Mouse (Mus musculus): ENCODE measurements around the gene Ubash3b. TPM values are rescaled to one million over a fixed set of nuclear protein-coding genes. Genes with fewer than 3 reads are reported as not detected.

The Ubash3b gene
- polyA plus RNA-seq (2015; fragmentation: Nextera tagmentation; extraction: Ambion mirVana), result 4.9 and 5.2 TPM in 2 replicates

DNA sequence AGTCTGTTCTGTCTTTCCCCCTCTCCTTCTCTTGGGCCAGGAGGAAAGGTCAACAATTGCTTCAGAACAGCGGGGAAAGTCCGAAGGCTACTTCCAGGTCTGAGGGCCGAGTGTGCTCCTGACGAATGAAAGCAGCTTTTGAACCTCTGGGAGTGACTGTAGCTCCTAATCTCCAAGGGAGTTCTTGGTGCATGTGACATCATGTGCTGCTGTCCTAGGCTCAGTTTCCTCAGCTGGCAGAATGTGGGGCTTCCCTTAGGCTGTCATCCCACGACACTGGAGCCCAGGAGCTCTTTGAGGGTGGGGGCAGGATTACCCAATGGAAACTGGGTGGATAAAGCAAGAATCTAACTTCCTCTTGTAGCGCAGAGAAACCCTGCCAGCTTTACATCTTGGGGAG lies at the start of gene Ubash3b:
Gene Ubash3b, minus strand, starts transcription at position 285 of the 400 bp plus-strand sequence.
- no peak within 1 kb of the TSS for H3K27ac ChIP-seq (ENCODE audit: low read length)
- no peak within 1 kb of the TSS for H3K9ac ChIP-seq (ENCODE audit: low read length)
- H3K4me2 ChIP-seq (ENCODE audit: low read depth, low read length), result no peak within 1 kb of the TSS
- H3K4me3 ChIP-seq (ENCODE audit: low read length), result no peak within 1 kb of the TSS
- WGBS, result 60% methylated on average over 6 of the region's 6 CpGs
- no peaks in the 10 kb centered on the region; the same call in 1 of the 2 replicates for H3K27me3 ChIP-seq (ENCODE audit: control insufficient read depth, insufficient read depth, low read depth, low read length)
- no peaks in the 10 kb centered on the region for H3K9me3 ChIP-seq (ENCODE audit: control insufficient read depth, low read length)
- no peak for ATAC-seq (ENCODE audit: low read depth)
- no peaks in the 10 kb centered on the region for H3K36me3 ChIP-seq (ENCODE audit: control insufficient read depth, insufficient read depth, low read length)
- H3K4me1 ChIP-seq (replicated peaks; ENCODE audit: control insufficient read depth, insufficient read depth, low read length), result peaks cover 6% of the 10 kb centered on the region; the same call in 1 of the 2 replicates

GRCm38 (mm10) chr9:41207130-41208104 lies 45.9 kb upstream of the Ubash3b start:
- Histone ChIP-seq H3K9ac (ENCODE audit: low read length) (peak overlapping the region; percentile 52), H3K27me3 (ENCODE audit: control insufficient read depth, insufficient read depth, low read depth, low read length) (no peaks in the 10 kb centered on the region)
- WGBS, result 6% methylated on average over 28 of the region's 28 CpGs

GRCm38 (mm10) chr9:41206717-41207116 lies 45.2 kb upstream of the Ubash3b start:
- H3K9ac ChIP-seq (ENCODE audit: low read length), result no peak overlapping the region
- no peaks in the 10 kb centered on the region for H3K27me3 ChIP-seq (ENCODE audit: control insufficient read depth, insufficient read depth, low read depth, low read length)
- no peaks in the 10 kb centered on the region for H3K36me3 ChIP-seq (ENCODE audit: control insufficient read depth, insufficient read depth, low read length)
- no peaks in the 10 kb centered on the region for H3K4me1 ChIP-seq (replicated peaks; ENCODE audit: control insufficient read depth, insufficient read depth, low read length)
- H3K27ac ChIP-seq (ENCODE audit: low read length), result no peak overlapping the region
- no peak overlapping the region for H3K4me2 ChIP-seq (ENCODE audit: low read depth, low read length)
- no peak for ATAC-seq (ENCODE audit: low read depth)
- no peak overlapping the region for H3K4me3 ChIP-seq (ENCODE audit: low read length)
- no peaks in the 10 kb centered on the region for H3K9me3 ChIP-seq (ENCODE audit: control insufficient read depth, low read length)
- 80% methylated on average over 12 of the region's 12 CpGs for WGBS

More at GRCm38 (mm10) chr9:41207130-41208104, 45.9 kb upstream of the Ubash3b start:
- Histone ChIP-seq H3K4me2 (ENCODE audit: low read depth, low read length) (peak overlapping the region; percentile 57), H3K4me3 (ENCODE audit: low read length) (peak overlapping the region; percentile 46), H3K9me3 (ENCODE audit: control insufficient read depth, low read length) (no peaks in the 10 kb centered on the region), H3K4me1 (replicated peaks; ENCODE audit: control insufficient read depth, insufficient read depth, low read length) (peaks cover 5% of the 10 kb centered on the region; the same call in 1 of the 2 replicates), H3K27ac (ENCODE audit: low read length) (peak overlapping the region; percentile 92), H3K36me3 (ENCODE audit: control insufficient read depth, insufficient read depth, low read length) (no peaks in the 10 kb centered on the region)
- ATAC-seq (ENCODE audit: low read depth), result peak; percentile 98

DNA sequence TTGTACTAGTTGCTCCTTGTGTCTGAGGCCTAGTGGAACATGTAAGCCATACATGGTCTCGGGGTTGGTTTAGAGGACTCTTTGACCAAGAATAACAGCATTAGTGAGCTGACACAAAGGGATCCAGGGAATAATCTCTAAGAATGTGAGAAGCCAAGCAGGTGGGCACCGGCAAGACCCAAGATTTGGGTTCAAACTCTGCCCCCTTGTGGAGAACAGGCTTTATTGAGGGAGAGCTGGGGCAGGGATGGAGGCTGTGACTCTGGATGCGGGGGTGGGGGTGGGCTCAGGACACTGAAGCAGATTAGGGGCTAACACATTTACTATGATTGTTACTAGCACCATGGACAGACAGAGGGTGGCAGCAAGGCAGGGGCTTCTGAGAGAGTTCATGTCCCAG lies 43.8 kb upstream of the Ubash3b start:
- WGBS, result 61% methylated on average over 3 of the region's 3 CpGs
- no peak for ATAC-seq (ENCODE audit: low read depth)
- no peaks in the 10 kb centered on the region for H3K36me3 ChIP-seq (ENCODE audit: control insufficient read depth, insufficient read depth, low read length)
- no peak overlapping the region for H3K4me2 ChIP-seq (ENCODE audit: low read depth, low read length)
- no peaks in the 10 kb centered on the region for H3K4me1 ChIP-seq (replicated peaks; ENCODE audit: control insufficient read depth, insufficient read depth, low read length)
- no peaks in the 10 kb centered on the region for H3K9me3 ChIP-seq (ENCODE audit: control insufficient read depth, low read length)
- no peak overlapping the region for H3K27ac ChIP-seq (ENCODE audit: low read length)
- H3K9ac ChIP-seq (ENCODE audit: low read length), result no peak overlapping the region
- H3K4me3 ChIP-seq (ENCODE audit: low read length), result no peak overlapping the region
- no peaks in the 10 kb centered on the region for H3K27me3 ChIP-seq (ENCODE audit: control insufficient read depth, insufficient read depth, low read depth, low read length)

DNA sequence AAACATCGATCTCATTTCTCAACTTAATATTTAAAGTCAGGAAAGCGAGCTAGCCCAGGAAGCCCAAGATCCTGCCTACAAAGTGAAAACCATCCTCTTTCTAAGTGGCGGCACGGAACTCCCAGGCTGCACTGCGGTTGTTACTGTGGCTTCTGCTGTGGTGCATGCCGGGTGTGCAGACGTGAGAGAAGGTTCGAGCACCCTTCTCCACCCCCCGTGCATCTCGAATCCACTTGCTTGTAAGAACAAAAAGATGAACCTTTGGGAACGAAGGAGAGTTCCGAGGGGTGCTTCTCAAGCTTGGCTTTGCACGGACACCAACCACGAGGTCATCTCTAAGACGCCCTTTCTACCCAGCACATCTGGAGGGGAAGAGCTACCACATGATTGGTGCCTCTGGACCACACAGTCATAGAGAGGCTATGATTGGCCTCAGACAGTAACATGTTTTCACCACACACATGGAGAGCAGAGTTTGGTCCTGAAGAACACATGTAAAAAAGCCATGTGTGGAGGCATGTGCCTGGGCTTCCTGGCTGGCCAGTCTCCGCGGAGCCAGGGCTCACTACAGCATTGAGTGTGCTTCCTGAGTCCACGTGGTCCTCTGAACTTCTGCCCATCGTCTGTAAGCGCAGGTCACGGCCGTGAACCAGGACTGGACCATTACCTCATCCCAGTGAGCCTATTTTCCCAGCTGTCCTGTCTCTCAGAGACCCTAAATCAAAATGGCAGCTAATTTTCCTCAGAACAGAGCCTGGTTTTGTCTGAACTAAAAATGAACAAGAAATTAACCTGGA lies 38.2 kb upstream of the Ubash3b start:
- no peaks in the 10 kb centered on the region for H3K4me1 ChIP-seq (replicated peaks; ENCODE audit: control insufficient read depth, insufficient read depth, low read length)
- H3K27me3 ChIP-seq (ENCODE audit: control insufficient read depth, insufficient read depth, low read depth, low read length), result no peaks in the 10 kb centered on the region
- no peaks in the 10 kb centered on the region for H3K36me3 ChIP-seq (ENCODE audit: control insufficient read depth, insufficient read depth, low read length)
- no peak overlapping the region for H3K4me2 ChIP-seq (ENCODE audit: low read depth, low read length)
- no peak for ATAC-seq (ENCODE audit: low read depth)
- no peak overlapping the region for H3K4me3 ChIP-seq (ENCODE audit: low read length)
- no peak overlapping the region for H3K27ac ChIP-seq (ENCODE audit: low read length)
- 76% methylated on average over 22 of the region's 22 CpGs for WGBS
- no peaks in the 10 kb centered on the region for H3K9me3 ChIP-seq (ENCODE audit: control insufficient read depth, low read length)
- no peak overlapping the region for H3K9ac ChIP-seq (ENCODE audit: low read length)

- no peaks in the 10 kb centered on the region for H3K36me3 ChIP-seq (ENCODE audit: control insufficient read depth, insufficient read depth, low read length)
- no peaks in the 10 kb centered on the region for H3K27me3 ChIP-seq (ENCODE audit: control insufficient read depth, insufficient read depth, low read depth, low read length)
- no peaks in the 10 kb centered on the region for H3K9me3 ChIP-seq (ENCODE audit: control insufficient read depth, low read length)
- 68% methylated on average over 12 of the region's 12 CpGs for WGBS
- H3K4me3 ChIP-seq (ENCODE audit: low read length), result no peak overlapping the region
- no peak overlapping the region for H3K27ac ChIP-seq (ENCODE audit: low read length)
- ATAC-seq (ENCODE audit: low read depth), result no peak
- no peak overlapping the region for H3K4me2 ChIP-seq (ENCODE audit: low read depth, low read length)
- no peak overlapping the region for H3K9ac ChIP-seq (ENCODE audit: low read length)
- no peaks in the 10 kb centered on the region for H3K4me1 ChIP-seq (replicated peaks; ENCODE audit: control insufficient read depth, insufficient read depth, low read length)
These were observed 37.2 kb upstream of the Ubash3b start for GRCm38 (mm10) chr9:41198501-41199265.

- Histone ChIP-seq H3K36me3 (ENCODE audit: control insufficient read depth, insufficient read depth, low read length) (no peaks in the 10 kb centered on the region), H3K4me2 (ENCODE audit: low read depth, low read length) (no peak overlapping the region), H3K4me1 (replicated peaks; ENCODE audit: control insufficient read depth, insufficient read depth, low read length) (no peaks in the 10 kb centered on the region), H3K27ac (ENCODE audit: low read length) (no peak overlapping the region), H3K27me3 (ENCODE audit: control insufficient read depth, insufficient read depth, low read depth, low read length) (no peaks in the 10 kb centered on the region), H3K9me3 (ENCODE audit: control insufficient read depth, low read length) (no peaks in the 10 kb centered on the region), H3K4me3 (ENCODE audit: low read length) (no peak overlapping the region), H3K9ac (ENCODE audit: low read length) (no peak overlapping the region)
- 74% methylated on average over 10 of the region's 10 CpGs for WGBS
- no peak for ATAC-seq (ENCODE audit: low read depth)
These were observed 34.3 kb upstream of the Ubash3b start for GRCm38 (mm10) chr9:41195742-41196311.

DNA sequence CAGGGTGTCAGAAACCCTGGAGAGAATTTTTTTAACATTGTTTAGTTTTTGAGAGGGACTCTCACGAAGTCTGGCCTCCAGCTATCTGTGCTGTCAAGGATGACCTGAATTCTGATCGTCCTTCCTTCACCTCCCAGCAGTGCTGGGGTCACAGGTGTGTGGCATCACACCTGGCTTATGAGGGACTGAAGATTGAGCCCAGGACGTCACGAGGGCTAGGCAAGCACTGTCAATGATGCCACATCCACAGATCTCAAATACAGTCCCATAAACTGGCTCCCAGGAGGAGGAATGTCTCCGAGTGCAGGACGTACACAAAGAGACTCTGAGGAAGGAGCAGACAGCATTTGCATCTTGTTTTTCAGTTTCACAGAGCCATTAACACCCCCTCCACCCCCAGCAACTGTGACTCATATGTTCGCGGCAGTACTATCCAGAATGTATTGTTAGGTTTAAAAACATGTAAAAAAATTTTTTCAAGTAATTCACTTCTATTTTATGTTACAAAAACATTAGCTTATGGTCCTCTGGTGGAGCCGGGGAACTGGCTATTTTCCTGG lies 30.2 kb upstream of the Ubash3b start:
- Histone ChIP-seq H3K9me3 (ENCODE audit: control insufficient read depth, low read length) (no peaks in the 10 kb centered on the region), H3K27me3 (ENCODE audit: control insufficient read depth, insufficient read depth, low read depth, low read length) (no peaks in the 10 kb centered on the region), H3K4me1 (replicated peaks; ENCODE audit: control insufficient read depth, insufficient read depth, low read length) (no peaks in the 10 kb centered on the region), H3K9ac (ENCODE audit: low read length) (no peak overlapping the region), H3K4me2 (ENCODE audit: low read depth, low read length) (no peak overlapping the region), H3K4me3 (ENCODE audit: low read length) (no peak overlapping the region), H3K36me3 (ENCODE audit: control insufficient read depth, insufficient read depth, low read length) (no peaks in the 10 kb centered on the region), H3K27ac (ENCODE audit: low read length) (no peak overlapping the region)
- ATAC-seq (ENCODE audit: low read depth), result no peak
- 62% methylated on average over 9 of the region's 9 CpGs for WGBS

Data from lung, embryonic 16.5 days (tissue).